Mouse (Mus musculus): ENCODE results near the gene Rnf222.

Gene Rnf222

DNA sequence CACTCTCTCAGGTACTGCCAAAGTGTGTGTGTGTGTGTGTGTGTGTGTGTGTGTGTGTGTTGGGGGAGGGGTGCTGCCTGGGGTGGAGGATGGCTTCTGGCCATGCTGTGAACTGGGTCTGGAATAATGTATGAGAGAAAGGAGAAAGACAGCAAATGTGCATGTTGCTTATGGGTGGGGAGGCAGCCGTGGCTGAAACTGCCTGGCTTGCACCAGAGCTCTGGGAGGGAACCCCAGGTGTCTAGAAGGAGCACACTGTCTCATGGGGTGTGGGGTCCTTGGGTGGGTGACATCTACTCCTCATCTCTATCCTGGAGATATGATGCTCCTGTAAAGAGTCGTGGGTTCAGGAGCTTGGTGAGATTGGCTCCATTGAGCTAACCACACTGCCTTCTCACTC lies 300 bp downstream of the Rnf222 start:
- DNase-seq (ENCODE audit: low read depth, low spot score), result no peak

DNA sequence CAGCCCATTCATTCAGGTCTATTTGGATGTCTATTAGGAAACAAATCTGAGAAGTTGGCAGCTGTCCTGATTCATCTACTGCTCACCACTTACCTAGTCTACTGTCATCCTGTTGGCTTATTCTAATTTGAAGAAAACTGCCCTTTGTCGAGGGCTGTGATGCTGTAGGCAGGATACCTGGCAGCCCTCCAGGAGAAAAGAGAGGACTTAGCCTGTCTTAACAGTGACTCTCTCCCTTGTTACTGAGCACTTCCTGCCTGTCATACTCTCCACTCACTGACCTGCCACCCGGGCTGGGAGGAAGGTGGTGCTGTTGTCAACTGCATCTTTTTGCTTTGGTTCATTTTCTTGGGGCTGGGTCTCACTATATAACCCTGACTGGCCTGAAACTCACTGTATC lies 2.3 kb downstream of the Rnf222 start:
- no peak for DNase-seq (ENCODE audit: low read depth, low spot score)

GRCm38 (mm10) chr11:68891823-68892222 lies 3.5 kb downstream of the Rnf222 start:
- no peak for DNase-seq (ENCODE audit: low read depth, low spot score)

DNA sequence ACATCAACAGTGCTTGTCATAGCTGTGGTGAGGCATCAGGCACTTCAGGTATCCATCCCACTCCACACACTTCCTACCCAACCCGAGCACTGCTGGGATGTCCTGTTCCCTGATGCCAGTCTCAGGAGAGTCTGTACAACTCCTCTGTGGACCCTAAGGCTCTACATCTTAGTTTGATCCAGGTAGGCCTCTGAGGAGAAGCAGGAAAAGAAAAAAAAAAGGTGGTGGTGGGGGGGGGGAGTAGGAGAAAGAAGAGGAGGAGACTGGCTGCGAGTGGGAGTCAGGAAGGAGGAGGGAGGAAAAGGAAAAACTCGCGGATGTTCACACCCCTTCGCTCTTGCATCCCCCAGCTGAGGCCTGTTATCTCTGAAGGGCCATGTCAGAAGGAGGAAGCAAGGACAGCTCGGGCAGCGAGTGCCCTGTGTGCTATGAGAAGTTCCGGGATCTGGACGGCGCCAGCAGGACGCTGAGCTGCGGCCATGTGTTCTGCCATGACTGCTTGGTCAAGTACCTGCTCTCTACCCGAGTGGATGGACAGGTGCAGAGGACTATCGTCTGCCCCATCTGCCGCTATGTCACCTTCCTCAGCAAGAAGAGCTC lies 4.0 kb downstream of the Rnf222 start:
- DNase-seq (ENCODE audit: low read depth, low spot score), result no peak

DNA sequence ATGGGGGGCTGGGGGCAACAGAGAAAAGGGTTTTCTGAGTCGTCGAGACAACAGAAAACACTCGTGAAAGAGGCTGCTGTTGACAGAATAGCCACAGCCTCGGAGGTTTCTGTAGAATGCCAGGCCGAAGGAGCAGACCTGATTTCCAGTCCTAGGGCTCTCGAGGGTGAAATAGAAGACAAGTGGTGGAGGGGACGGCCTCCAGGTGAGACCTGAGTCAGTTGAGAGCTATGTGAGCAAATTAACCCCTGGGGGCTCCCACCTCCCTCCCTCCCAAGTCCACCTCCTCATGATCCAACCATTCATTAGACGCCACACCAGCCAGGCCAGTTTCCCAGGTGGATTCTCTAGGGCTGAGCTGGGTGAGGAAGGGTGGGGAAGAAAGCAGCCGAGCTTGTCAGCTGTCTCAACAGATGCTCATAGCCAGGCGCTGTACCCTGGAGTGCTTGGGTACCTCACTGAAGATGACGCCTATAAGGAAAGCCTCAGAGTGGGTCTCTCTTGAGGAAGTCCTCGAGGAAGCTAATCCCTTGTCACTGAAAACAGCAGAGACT lies 5.6 kb downstream of the Rnf222 start:
- DNase-seq (ENCODE audit: low read depth, low spot score), result no peak

DNA sequence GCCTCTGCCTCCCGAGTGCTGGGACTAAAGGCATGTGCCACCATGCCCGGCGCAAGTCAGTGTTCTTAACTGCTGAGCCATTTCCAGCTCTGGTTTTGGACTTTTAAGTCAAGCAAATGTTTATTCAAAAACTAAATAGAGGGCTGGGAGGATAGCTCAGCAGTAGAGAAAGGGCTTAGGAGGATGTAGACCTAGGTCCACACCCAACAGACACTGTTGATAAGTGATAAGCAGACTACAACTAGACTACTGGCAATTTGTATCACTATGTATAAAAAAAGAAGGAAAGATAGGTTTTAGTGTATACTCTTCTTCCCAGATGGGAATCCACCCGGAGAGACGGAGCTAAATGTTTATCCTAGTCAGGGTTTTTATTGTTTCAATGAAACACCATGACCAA lies 7.9 kb downstream of the Rnf222 start:
- DNase-seq (ENCODE audit: low read depth, low spot score), result no peak

DNA sequence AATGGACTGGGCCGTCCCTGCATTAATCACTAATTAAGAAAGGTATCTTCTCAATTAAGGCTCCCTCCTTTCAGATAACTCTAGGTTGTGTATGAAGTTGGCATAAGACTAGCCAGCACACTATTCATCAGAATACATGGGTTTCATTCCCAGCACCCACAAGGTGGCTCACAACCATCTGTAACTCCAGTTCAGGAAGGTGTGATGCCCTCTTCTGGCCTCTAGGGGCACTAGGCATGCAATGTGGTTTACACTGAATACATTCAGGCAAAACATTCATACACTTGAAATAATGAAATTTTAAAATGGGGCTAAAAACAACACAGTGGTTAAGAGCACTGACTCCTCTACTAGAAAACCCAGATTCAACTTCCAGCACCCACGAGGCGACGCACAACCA lies 8.8 kb downstream of the Rnf222 start:
- peak; percentile 41 for DNase-seq (ENCODE audit: low read depth, low spot score)

GRCm38 (mm10) chr11:68897838-68898237 lies 9.5 kb downstream of the Rnf222 start:
- DNase-seq (ENCODE audit: low read depth, low spot score), result no peak

DNA sequence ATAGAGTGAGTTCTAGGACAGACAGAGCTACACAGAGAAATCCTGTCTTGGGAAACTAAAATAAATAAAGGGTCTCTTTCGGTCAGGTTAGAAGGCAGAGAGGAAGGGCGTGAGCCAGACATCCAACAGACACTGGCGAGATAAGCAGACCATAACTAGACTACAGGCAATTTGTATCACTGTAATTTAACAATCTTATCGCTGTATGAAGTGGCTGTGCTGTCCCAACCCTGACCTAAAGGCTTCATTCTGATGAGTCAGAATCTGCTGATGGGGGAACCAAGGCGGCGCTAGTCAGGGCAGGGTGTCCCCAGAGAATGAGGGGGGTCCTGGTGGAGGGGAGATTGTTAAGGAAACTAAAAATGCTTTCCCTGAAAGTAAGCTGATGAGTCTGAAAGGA lies 10.4 kb downstream of the Rnf222 start:
- no peak for DNase-seq (ENCODE audit: low read depth, low spot score)

- no peak for DNase-seq (ENCODE audit: low read depth, low spot score)
Measured at GRCm38 (mm10) chr11:68899815-68900214, 11.5 kb downstream of the Rnf222 start.

- DNase-seq (ENCODE audit: low read depth, low spot score), result no peak
Measured at GRCm38 (mm10) chr11:68900519-68901350, 12.4 kb downstream of the Rnf222 start.

- peak; percentile 99 for DNase-seq (ENCODE audit: low read depth, low spot score)
Measured at GRCm38 (mm10) chr11:68901351-68902046, 13.1 kb downstream of the Rnf222 start, which contains the start of gene Rpl26. TSS of gene Rpl26 (plus strand) at chr11:68901583.

DNA sequence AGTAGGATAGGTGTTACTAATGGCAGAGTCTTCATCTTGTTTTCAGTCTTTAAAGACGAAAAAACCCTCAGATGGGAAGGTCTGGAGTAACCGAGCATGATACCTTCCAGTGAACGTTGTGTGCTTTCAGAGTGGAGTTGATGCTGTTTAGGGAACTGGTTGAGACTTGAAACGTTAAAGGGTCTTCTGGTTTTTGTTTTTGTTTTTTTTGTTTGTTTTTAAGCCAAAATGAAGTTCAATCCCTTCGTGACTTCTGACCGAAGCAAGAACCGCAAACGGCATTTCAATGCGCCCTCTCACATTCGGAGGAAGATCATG lies 13.7 kb downstream of the Rnf222 start:
- peak; percentile 29 for DNase-seq (ENCODE audit: low read depth, low spot score)

DNA sequence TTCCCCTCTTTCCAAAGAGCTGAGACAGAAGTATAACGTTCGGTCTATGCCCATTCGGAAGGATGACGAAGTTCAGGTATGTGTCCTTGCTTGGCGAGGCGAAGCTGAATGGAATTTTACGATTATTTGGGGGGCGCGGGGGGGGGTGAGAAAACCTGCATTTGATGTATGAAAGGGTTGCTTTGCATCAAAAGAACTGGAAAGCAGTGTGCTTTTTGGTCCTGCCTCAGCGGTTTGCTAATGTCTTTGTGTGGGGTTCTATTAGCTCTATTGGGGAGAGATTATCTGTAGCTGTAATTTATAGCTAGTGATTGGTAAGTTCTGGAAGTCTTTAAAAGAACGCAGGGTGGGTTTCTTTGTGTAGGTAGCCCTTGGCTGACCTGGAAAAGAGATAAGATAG lies 14.0 kb downstream of the Rnf222 start:
- no peak for DNase-seq (ENCODE audit: low read depth, low spot score)

GRCm38 (mm10) chr11:68902823-68903222 lies 14.5 kb downstream of the Rnf222 start:
- DNase-seq (ENCODE audit: low read depth, low spot score), result no peak

GRCm38 (mm10) chr11:68903775-68904174 lies 15.4 kb downstream of the Rnf222 start:
- no peak for DNase-seq (ENCODE audit: low read depth, low spot score)

- DNase-seq (ENCODE audit: low read depth, low spot score), result no peak
Measured at GRCm38 (mm10) chr11:68904375-68905137, 16.2 kb downstream of the Rnf222 start.

DNA sequence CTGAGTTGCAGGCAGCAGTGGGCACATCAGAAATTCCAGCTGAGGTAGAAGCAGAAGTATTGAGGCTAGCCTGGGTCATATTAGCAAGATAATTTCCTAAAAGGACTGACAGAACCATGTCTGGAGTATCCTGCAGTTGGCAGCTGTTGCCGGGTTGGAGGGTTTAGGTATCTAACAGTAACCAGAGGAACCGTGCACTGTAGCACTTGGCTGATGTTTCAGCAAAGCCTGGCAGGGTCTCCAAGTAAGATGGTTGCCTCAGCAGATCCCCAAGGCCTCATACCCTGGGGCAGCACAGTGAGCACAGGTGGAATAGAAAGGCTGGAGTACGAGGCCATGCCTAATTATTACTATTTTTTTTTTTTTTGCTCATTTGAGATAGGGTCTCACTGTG lies 16.8 kb downstream of the Rnf222 start:
- DNase-seq (ENCODE audit: low read depth, low spot score), result no peak

DNA sequence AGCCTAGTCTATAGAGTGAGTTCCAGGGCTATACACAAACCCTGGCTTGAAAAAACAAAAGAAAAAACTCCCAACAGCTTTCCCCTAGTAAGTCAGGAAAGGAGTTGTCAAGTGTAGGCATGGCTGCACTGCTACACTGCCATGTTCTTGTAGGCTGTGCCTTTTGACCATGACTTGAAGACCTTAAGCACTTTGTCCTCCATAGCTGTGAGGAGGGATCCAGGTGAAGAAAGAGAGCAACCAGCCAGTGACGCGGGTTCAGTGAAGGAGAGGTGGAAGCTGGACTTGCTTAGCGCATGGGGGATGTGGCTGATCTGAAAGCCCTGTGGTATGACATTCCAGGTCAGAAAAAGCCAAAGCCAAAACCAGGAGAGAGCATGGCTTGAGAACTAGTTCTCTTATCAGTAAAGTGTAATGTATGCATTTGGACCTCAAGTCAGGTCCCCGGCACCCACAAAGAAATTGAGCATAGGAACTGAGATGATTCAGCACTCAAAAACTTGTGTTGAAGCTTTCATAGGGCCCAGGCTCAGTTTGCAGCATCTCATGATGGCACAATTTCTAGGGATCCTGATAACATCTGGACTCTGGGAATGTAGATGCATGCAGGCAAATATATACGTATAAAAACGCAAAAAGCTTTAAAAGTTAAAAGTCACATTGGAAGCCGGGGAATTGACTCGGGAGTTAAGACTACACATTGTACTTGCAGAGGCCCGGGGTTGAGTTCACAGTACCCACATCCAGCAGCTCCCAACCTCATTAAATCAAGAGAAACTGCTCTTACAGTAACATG lies 17.5 kb downstream of the Rnf222 start:
- DNase-seq (ENCODE audit: low read depth, low spot score), result no peak

GRCm38 (mm10) chr11:68906461-68906790 lies 18.1 kb downstream of the Rnf222 start:
- no peak for DNase-seq (ENCODE audit: low read depth, low spot score)

- DNase-seq (ENCODE audit: low read depth, low spot score), result no peak
Measured at GRCm38 (mm10) chr11:68907251-68907650, 18.9 kb downstream of the Rnf222 start.

Measured in c-Kit-negative CD71-positive TER-119-positive erythroid progenitor cells, embryonic 14.5 days (primary cell).